Mouse (Mus musculus) embryonic fibroblast, embryonic 13.5 days (primary cell): ENCODE data around the gene Nod1.

Experiments
- CTCF ChIP-seq: IDR thresholded peaks from 2 replicates; pipeline ENCODE4 v1.5.1; 2011; ENCODE audit warnings: mild to moderate bottlenecking, control low read depth, low read length, moderate library complexity, borderline replicate concordance; ENCODE audit not compliant: insufficient read depth
- POLR2A ChIP-seq: IDR thresholded peaks from 2 replicates; pipeline ENCODE4 v1.6.1; 2011; ENCODE audit warnings: low read depth, mild to moderate bottlenecking, control low read depth, low read length, moderate library complexity

DNA sequence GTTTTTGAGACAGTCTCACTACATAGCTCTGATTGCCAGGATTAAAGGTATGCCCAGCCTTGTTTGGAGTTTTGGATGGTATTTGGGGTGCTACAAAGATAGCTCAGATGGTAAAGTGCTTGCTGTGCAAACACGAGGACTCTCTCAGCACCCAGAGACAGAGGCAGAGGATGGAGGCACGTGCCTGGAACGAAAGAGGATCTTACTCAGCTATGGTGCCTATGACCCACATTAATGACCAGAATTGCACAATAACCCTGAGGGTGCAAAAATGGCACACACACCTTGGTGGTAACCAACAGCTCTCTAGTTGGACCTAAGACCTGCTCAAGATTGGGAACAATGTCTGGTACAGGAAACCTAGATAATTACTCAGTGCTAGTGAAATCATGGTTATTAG lies 19.9 kb downstream of the Nod1 start:
- TF ChIP-seq CTCF (no peak), POLR2A (no peak)
